Mouse (Mus musculus): Measurements from ENCODE around the gene Chn2.

- no peak for TF ChIP-seq MAX (IDR thresholded peaks at IDR 0.05; ENCODE audit: low read length)
- TF ChIP-seq SIN3A (IDR thresholded peaks at IDR 0.05; ENCODE audit: low read length), result no peak
- TF ChIP-seq CTCF (conservative IDR thresholded peaks at IDR 0.05 in 1 of 2, IDR thresholded peaks at IDR 0.05 in 1 of 2; ENCODE audit: low read depth in 2 of 2, low read length in 2 of 2), result no peak
- no peak for TF ChIP-seq E2F4 (IDR thresholded peaks at IDR 0.05; ENCODE audit: insufficient replicate concordance, low read depth, low read length)
- no peak for TF ChIP-seq CHD2 (IDR thresholded peaks at IDR 0.05; ENCODE audit: low read length)
- no peak for TF ChIP-seq NELFE (IDR thresholded peaks at IDR 0.05; ENCODE audit: low read depth, low read length)
- no peak for TF ChIP-seq POLR2A (IDR thresholded peaks at IDR 0.05; ENCODE audit: low read depth, low read length)
- TF ChIP-seq USF2 (conservative IDR thresholded peaks at IDR 0.05; ENCODE audit: low read depth, low read length), result no peak
- no peak for TF ChIP-seq EP300 (IDR thresholded peaks at IDR 0.05; ENCODE audit: low read length)
Measured at GRCm38 (mm10) chr6:54211939-54212338, 172.6 kb downstream of the Chn2 start.
